Mouse (Mus musculus): ENCODE data around the gene Mrpl20.

The Mrpl20 gene

DNA sequence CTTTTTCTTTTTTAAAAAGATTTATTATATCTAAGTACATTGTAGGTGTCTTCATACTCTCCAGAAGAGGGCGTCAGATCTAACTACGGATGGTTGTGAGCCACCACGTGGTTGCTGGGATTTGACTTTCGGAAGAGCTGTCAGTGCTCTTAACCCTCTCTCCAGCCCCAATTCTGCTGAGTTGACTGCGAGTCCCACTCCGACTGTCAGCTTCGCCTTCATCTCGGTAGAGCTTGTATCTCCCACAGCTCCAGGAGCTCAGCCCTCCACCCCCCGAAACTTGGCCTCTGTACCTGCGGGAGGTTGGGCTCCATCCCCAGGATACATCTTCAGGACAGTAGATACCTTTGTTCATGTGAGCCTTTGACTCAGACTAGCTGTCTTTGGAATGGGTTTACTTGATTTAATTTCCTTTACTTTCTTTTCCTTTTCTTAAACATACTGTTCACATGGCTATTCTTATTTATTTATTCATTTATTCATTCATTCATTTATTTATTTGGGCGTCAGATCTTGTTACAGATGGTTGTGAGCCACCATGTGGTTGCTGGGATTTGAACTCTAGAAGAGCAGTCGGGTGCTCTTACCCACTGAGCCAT lies at the start of gene Mrpl20:
TSS of gene Mrpl20 (plus strand) at position 138 of the 599 bp plus-strand sequence.
- no peak for DNase-seq (ENCODE audit: low spot score)

DNA sequence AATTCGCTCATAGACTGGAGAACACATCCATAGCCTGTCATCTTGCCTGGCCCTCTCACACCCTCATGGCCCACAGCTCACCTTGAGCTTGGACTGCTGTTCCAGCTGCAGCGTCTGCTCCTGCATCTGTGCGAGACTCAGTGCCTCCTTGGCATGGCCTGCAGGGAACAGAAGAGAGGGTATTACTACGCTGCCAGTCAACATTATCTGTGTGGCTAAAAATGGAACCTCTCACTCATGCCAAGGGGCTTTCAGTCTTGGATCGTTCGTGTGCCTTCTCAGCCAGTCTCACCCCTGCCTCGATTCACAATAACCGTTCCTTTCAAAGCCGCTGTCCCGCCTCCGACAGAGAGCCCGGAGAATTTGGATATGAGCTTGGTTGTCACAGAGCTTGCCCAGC lies 45.7 kb upstream of the Mrpl20 start:
- DNase-seq (ENCODE audit: low spot score), result no peak

DNA sequence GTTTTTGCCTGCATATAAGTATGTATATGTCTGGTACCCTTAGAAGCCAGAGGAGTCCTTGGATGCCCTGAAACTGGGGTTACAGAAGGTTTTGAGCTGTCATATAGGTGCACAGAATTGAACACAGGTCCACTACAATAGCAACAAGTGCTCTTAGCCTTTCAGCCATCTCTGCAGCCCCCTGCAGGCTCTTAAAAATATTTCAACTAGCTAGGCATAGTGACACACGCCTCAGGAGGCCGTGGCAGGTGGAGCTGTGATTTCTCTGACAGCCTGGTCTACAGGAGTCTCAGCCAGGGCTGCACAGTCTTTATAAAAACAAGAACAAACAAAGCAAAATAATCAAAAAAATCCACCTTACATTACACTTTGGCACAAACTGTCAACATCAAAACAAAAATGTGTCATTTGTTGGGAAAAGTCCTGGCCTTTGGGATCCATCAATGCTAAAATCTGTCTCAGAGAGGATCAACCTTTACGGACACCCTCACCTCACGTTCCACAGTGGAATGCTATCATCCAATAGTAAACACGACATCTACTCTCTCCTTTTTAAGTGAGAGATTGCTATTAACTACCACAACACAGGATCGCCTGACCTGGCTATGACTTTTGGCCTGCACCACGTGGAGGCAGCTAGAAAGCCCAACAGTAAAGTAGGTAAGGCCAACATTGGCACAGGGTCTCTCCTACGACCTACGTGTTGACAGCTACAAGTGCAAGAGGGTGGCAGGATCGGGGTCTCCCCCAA lies 42.6 kb upstream of the Mrpl20 start:
- no peak for DNase-seq (ENCODE audit: low spot score)

DNA sequence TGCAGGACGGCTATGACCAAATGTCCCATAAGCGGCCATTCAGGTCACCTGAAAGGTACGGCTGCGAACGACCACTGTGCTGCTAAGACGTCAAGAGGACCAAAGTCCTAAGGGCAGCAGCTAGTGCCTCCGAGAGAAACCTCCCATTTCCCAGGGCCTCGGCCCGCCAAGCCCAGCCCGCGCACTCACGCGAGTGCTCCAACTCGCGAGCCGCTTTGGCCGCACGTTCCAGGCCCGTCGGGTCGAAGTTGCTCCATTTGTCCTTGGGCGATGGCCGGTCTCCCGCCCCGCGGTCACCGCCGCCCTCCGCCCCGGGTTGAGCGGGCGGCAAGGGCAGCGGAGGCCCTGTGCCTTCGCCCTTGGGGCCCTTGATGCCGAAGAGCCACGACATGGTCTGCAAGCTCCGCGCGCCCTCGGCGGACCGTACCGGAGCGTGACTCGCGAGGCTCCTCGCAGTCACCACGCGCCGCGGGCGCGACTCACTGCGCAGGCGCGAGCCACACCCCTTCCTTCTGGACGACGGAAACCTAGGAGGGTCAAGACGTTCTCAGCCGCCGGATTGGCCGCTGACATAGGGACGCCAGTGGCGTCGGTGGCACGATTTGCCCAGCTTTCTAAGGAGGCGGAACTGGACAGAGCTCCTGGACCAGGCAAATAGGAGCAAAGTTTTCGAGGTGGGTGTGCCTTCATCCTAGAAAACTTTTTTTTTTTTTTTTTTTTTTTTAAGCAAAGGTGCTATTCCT lies 41.9 kb upstream of the Mrpl20 start, which contains the start of gene Atad3a:
TSS of gene Atad3a (minus strand) at position 481 of the 743 bp plus-strand sequence.
- peak; percentile 95 for DNase-seq (ENCODE audit: low spot score)

DNA sequence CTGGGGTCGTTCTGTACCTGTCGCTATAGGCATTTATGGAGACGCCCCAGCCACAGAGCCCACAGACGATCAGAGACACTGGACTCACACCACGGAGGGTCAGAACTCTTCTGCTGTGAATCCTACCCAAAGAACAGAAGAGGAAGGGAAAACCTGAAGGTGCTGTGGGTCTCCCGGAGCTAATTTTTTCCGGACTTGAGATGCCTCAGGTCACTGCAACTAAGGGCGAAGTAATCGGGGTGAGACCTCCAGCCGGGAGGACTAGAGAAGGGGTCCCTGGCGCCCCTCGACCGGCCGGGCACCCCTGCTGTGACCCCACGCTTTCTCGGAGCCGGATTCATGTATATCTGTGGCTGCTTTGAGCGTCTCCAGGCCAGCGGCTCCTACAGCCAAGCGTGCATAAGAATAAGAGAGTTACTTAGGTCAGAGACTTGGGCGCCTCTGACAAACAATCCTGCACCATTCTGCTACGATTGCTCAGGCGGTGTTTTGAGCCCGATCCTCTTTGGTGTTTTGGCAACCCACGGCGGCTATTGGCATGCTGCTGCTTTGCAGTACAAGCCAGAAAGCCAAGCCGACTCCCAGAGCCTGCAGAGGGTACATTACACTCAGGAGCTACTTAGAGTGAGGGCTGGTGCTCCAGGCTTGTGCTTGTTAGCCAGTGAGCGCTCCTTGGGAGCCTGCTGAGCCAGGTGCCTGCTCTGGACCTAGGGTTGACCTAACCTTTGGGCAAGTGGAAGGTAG lies 41.1 kb upstream of the Mrpl20 start:
- DNase-seq (ENCODE audit: low spot score), result no peak

DNA sequence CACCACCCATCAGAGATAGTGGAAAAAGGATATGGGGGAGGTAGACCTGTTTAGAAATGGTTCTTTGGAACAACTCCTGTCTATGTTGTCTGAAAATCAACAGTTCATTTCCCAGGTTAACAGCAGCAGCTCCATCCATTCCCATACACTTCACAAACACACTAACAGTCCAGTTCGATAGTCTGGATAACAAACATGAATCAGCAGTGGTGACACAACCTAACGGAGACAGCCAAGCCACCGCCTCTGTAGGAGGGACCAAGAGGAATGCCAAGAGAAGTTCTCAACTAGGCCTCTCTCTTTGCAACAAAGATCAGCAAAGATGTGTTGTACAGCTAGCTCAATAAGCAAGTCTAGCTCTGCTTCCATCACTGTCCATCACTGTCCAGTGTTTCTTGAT lies 40.3 kb upstream of the Mrpl20 start:
- DNase-seq (ENCODE audit: low spot score), result no peak

DNA sequence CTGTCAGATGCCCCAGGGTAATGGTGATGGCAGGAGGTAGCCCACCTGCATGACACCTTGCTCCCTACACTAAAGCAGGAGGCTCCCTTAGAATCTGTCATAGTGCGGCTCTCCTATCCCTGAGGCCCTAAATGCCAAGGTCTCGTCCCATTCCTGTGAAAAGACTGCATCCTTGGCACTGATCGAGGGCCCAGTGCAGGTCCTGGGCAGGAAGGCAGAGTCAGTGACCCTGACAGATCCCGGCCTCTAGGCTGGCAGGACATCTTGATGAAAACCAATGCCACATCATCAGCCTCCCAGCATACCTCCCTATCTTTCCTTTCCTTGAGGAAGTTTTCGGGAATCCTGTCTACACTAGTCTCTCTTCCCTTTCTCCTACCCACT lies 33.2 kb upstream of the Mrpl20 start:
- no peak for DNase-seq (ENCODE audit: low spot score)

DNA sequence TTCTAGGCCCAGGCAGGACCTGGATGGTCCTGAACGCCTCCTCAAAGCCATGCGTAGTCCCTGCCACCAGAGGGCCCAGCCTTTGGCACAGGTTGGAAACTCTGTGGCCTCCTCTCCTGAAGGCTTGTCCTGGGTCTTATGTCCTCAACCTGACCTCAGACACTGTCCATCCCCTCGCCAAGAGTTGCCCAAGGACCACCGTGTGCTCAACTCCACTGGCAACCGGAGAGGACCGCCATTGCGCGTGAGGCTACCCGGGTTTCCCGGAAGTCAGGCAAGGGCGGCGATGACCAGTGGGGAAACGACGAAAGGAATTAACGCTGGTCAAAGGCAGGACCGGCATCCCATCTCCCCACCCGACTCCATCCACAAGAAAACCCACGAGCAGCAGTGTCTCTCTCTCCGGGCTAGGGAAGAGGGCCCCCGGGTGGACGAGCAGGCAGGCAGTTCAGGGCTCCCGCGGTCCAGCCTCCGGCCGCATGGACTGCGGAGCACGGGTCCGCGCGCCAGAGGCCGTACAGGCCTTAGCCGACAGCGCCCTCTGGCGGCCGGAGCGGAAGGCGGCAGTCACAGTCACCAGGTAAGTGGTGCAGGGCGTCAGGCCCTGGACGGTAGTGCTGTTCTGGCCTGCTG lies 32.7 kb upstream of the Mrpl20 start:
- DNase-seq (ENCODE audit: low spot score), result peak; percentile 75

DNA sequence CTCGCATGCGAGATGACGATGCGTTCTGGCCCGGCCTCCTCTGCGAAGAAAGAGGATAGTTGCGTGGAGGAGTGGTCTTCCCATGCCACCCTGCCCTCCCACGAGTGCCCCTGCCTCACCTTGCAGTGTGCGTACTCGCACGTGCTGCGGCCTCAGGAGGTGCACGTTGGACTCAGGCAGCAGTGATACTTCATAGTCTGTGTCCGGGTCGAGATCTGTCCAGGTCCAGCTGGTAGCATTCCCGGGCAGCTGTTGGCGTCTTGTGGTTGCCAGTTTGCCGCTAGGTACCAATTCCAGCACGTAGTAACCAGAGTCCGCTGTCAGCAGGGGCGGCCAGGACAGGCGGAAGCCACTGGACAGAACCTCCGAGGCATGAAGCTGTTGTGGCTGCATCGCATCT lies 32.1 kb upstream of the Mrpl20 start:
- DNase-seq (ENCODE audit: low spot score), result no peak

DNA sequence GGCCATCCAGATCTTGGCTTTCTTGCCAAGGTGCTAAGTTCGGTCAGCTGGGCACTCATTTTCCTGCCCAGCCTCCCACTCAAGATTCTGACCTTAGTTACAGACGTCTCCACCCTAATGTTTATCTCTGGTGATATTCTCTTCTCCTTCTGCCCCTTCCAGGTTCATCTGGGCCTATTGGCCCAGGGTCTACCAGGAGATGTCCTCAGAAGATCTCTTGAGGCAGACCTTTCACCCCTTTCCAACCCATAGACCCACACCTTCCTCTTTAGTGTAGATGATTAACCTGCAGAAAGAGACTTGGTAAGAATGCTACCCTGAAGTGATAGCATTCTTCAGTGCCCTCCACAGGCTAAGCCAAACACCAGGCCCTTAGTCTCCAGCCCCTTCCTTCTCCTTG lies 31.0 kb upstream of the Mrpl20 start:
- no peak for DNase-seq (ENCODE audit: low spot score)

DNA sequence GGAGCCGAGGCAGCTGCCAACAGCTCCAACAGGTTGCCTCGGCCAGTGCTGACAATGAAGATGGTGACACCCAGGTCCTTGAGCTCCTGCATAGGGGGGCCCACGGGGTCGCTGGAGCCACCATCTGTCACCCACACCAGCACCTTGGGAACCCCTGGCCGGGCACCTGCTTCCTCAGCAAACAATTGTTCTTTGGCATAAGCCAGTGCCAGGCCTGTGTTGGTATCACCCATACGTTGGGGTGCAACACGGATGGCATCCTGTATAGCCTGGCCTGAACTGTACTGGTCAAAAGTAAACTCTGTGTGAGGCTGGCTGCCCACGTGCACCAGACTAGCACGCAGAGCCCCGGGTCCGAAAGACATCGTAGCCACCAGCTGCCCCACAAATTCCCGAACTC lies 29.9 kb upstream of the Mrpl20 start:
- DNase-seq (ENCODE audit: low spot score), result no peak

DNA sequence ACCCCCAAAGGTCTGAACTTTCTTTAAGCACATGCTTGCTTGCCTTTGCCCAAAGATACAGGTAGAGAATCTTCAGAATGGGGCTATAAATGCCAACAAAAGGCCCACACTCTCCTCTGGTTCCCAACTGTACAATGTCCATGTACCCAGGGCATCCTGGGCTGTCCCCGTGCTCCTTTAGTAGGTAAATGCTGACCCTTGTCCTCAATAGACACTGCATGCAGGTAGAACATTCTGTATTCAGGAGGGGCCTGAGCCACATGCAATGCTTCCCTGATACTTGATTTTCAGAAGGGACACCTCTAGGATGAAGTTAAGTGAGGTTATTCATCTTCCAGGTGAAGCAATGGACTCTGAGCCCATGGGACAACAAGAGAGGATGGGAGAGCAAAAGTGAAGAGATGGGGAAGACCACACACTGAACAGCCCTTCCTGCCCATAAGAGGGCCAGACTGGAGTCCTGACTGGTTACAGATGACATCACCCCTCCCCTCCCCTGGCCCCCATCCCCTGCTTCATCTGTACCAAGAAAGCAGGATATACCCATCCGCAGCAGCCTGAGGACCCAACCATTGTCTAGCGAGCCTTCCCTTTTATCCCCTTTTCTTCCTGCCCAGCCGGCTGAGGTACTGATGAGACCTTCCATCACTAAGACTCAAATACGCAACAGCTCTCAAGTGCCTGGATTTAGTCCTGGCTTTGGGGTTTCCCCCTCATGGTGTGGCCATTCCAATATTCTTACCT lies 29.2 kb upstream of the Mrpl20 start:
- DNase-seq (ENCODE audit: low spot score), result no peak

DNA sequence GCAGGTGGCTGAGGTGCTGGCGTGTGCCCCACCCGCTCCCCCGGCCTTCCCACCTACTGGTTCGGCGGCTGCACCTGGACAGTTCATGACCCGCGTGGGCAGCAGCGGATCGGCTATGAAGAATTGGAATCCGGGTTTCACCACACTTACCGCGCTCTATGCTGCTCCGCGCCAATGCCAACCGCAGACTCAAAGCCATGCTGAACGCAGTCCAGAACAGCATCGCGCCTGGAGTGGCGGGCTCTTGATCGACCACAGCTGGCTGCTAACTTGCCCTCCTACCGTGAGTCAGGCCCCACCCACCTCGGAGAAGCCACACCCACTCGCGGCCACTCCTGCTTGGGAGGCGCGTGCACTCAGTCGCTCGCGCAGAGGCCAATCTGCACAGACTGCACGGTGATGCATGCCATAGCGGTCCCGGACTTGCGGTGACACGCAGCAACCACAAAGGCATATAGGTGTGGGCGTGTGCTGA lies 28.4 kb upstream of the Mrpl20 start, which contains the start of gene Vwa1:
TSS of gene Vwa1 (minus strand) at position 419 of the 475 bp plus-strand sequence.
- DNase-seq (ENCODE audit: low spot score), result peak; percentile 75

DNA sequence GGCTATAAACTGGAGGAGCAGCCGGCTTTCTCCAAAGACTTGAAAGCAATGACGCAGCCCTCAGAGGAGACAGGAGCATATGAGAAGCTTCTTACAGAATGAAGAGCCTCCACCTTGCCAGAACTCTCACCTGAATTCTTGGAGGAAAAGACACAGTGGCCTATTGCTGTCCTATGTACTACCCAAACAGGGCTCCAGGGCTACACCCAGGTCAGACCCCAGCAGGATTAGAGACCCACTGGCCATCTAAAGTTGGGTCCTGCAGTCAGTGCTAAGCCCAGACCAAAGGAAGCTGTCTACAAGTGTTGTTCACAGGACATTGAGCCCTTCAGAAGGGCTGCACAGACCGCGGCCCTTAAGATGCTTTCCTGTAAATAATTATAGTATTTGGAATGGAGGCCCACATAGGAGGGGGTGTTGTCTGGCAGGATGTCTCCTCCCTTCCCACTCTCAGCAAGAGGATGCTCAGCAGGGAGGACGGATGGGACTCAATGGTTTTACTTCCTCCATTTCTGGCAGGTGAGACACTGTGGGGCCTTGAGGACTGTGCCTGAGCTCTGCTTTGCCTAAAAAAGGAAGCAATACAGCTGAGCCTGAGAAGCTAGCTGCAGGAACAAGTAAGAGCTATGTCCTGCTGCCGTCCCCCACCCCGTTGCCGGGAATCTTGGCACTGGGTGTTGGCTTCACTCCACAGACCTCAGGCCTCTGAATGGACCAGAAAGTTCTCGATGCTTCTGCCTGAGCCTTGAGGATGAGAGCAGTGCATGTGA lies 27.5 kb upstream of the Mrpl20 start:
- no peak for DNase-seq (ENCODE audit: low spot score)

DNA sequence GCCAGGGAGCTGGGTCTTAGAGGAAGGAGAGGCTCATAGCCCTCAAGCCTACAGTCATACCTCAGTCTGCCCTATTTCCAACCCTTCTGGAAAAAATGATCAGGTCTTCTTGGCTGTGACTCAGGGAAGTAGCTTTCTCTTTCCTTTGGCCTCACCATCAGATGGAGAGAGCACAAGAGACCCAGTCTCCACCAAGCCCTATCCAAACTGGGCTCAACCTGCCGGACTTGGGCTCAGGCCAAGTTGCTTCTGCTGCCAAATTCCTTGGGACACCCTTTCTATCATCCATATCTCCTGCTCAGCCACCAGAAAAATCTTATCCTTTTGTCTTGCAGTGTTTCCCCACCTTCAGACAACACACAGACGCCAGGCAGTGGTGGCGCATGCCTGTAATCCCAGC lies 26.8 kb upstream of the Mrpl20 start:
- no peak for DNase-seq (ENCODE audit: low spot score)

DNA sequence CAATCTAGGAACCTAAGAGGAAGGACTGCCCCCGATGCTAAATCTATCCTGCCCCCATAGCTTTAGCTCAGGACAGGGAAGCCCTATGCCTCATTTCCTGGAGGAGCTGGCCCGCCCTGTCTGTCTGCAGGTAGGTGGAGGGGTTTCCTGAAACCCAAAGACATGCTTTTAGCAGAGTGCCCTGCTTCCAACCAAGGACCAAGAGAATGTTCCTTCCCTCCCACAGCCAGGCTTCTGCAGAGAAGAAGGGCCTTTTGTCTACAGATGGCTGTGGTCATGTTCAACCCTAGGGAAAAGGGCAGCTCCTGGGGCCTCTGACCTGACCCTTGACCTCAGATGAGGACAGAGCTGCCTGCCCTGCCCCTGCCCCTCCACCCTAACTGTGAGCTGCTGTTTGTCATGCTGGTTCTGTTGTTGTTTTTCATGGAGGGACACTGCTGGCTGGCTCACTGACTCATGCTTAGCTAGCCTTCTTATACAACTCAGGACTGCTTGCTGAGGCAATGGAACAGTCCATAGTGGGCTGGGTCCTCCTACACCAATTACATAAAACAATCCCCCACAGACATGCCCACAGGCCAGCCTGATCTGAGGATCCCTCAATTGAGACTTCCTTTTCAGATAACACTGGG lies 25.9 kb upstream of the Mrpl20 start:
- no peak for DNase-seq (ENCODE audit: low spot score)

DNA sequence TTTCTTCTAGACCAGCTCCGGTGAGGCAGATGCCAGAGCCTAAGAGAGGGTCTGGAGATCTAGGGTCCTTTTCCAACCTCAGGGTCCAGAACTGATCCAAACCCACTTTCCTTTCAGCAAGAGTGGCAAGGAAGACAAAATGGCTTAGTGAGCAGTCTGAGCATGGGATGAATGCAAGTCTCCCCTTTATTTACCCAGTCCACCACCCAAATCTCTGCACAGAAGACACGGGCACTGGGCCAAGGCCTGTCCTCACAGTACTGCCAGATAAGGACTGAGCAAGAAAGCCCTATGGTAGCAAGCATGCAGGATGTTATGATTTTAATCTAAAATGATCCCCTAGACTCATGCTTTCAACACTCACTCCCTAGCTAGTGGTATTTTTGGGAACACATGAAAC lies 24.9 kb upstream of the Mrpl20 start:
- DNase-seq (ENCODE audit: low spot score), result no peak

DNA sequence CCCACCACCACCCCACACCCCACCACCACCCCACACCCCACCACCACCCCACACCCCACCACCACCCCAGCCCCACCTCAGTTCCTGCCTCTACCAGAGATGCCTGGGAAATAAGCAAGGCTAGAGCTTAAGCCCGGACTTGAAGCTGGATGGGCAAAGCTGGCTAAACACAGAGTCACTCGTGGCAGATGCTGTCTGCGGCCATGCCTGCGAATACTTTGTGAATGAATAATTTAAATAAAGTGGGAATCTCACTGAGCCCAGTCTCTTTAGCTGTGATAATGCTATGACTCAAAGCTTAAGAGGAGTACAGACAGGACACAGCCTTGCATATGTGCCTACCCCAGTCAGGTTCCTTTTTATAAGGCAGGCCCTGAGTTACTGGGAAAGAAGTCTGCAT lies 23.2 kb upstream of the Mrpl20 start:
- no peak for DNase-seq (ENCODE audit: low spot score)

DNA sequence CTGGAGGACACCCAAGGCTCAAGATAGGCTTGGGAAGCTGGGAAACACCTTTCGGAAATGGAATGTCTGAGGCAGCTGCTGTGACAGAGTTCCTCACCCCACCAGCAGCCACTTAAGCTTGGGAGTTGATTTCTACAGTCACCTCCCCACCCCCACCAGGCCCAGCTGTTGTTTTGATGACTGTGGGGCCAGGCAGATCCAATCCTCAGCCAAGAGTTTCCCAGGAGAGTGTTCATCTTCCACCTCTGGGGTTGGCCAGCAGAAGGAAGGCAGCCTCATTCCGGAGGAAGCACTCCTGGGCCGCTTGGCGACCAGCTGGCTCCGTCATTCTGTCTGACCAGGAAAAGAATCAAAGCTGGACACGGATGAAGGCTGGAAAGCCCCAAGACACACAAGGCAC lies 21.8 kb upstream of the Mrpl20 start:
- DNase-seq (ENCODE audit: low spot score), result no peak

All from urinary bladder, postnatal 10 days (tissue).